Comparison of ENCODE assay signal across 10 mouse cellular contexts in genomic region chr11:88908557-88909211, GRCm38 (mm10). TPM values are rescaled to one million over a fixed set of nuclear protein-coding genes. Genes with fewer than 3 reads are reported as not detected.
DNase-seq lines count a peak whose midpoint lies in the region; ATAC-seq and TF ChIP-seq lines count a peak whose summit lies in the region.
"Had no signal": no experiment of that assay in that cellular context is flagged by ENCODE, and none has a peak within 500 bp of the region (broad histone marks: within the 10 kb centered on the region; RNA-seq: fewer than 3 reads in every experiment).

No protein-coding gene starts in this region.

- ATAC-seq in limb, embryonic 11.5 days (ENCODE audit: insufficient number of reproducible peaks, low FRiP score, low TSS enrichment, low read depth), result no peak
- ATAC-seq in neutrophil, adult 5-6 weeks (ENCODE audit: extremely low read depth, insufficient number of reproducible peaks, low FRiP score, poor library complexity, severe bottlenecking), result peak; percentile 78

- no peak overlapping the region for H3K9ac ChIP-seq in limb, embryonic 11.5 days (ENCODE audit: low read length)

- no peaks in the 10 kb centered on the region for H3K4me1 ChIP-seq in cortical plate, adult 2 months (ENCODE audit: control insufficient read depth, insufficient read depth, low read length)
- H3K4me1 ChIP-seq in limb, embryonic 11.5 days (ENCODE audit: control insufficient read depth, insufficient read depth, low read length), result no peaks in the 10 kb centered on the region

- no peak for TF ChIP-seq POLR2A in cortical plate, adult 2 months (IDR thresholded peaks at IDR 0.05; ENCODE audit: extremely low read depth, insufficient read depth, low read length)

- H3K4me3 ChIP-seq in cortical plate, adult 2 months (ENCODE audit: insufficient read depth, low read length), result no peak overlapping the region
- H3K4me3 ChIP-seq in limb, embryonic 11.5 days (ENCODE audit: low read depth, low read length), result no peak overlapping the region
- H3K4me3 ChIP-seq: erythroblast, embryonic 14.5 days; myocyte had no signal

- no peaks in the 10 kb centered on the region for H3K9me3 ChIP-seq in limb, embryonic 11.5 days (ENCODE audit: control insufficient read depth, low read length)

- H3K27me3 ChIP-seq in limb, embryonic 11.5 days (ENCODE audit: control insufficient read depth, insufficient read depth, low read length), result no peaks in the 10 kb centered on the region

- H3K27ac ChIP-seq in cortical plate, adult 2 months (ENCODE audit: insufficient read depth, low read length), result no peak overlapping the region
- no peak overlapping the region for H3K27ac ChIP-seq in limb, embryonic 11.5 days (replicated peaks; ENCODE audit: low read depth, low read length)

- TF ChIP-seq CTCF in cortical plate, adult 2 months (IDR thresholded peaks at IDR 0.05; ENCODE audit: extremely low read depth, insufficient read depth, low read length), result peak; percentile 64

- WGBS in limb, embryonic 11.5 days, result 97% methylated on average over 1 of the region's 1 CpGs

- no peak overlapping the region for H3K4me2 ChIP-seq in limb, embryonic 11.5 days (ENCODE audit: low read depth, severe bottlenecking)

- DNase-seq in left cerebral cortex, adult 18-20 months (ENCODE audit: low spot score in 2 of 2), result peak; percentile 40 to 53
- no peak for DNase-seq in left cerebral cortex, adult 8-10 months (ENCODE audit: low spot score in 2 of 2)
- peak; percentile 39 for DNase-seq in WW6 (ENCODE audit: low read depth, low spot score)
- DNase-seq in heart, postnatal 4 days, result peak; percentile 82
- DNase-seq in limb, embryonic 11.5 days (ENCODE audit: low spot score), result peak; percentile 56
- peak; percentile 71 for DNase-seq in thymus, postnatal 14 days

- H3K36me3 ChIP-seq in limb, embryonic 11.5 days (ENCODE audit: control insufficient read depth, insufficient read depth, low read length), result no peaks in the 10 kb centered on the region

RNA-seq across cellular contexts. Expression of gene Akap1, which starts 44.3 kb away (rescaled TPM):
- 10 to 100 TPM; 39.4 to 39.8 TPM for total RNA-seq in left cerebral cortex, adult 18-20 months (2021)
- total RNA-seq in left cerebral cortex, adult 8-10 months (2022), result 10 to 100 TPM; 41.6 to 46.5 (median 43.0) TPM
- 39.6 and 42.3 TPM in 2 replicates for polyA plus RNA-seq in cortical plate, adult 2 months (2012; rRNA removed)
- 100 to 1,000 TPM; 105 TPM for total RNA-seq in heart, postnatal 4 days (2021)
- polyA plus RNA-seq in limb, embryonic 11.5 days (2014; fragmentation: Nextera tagmentation; extraction: Ambion mirVana), result 9.8 and 11.3 TPM in 2 replicates
- total RNA-seq in neutrophil, adult 5-6 weeks (2017), result 0.74 TPM in 1 of 2 replicates, not detected in the other

RNA-seq across cellular contexts. Expression of gene Scpep1, which starts 46.6 kb away (rescaled TPM):
- total RNA-seq in left cerebral cortex, adult 18-20 months (2021), result 10 to 100 TPM; 19.2 to 20.4 TPM
- total RNA-seq in left cerebral cortex, adult 8-10 months (2022), result 10 to 100 TPM; 18.7 to 25.9 (median 22.0) TPM
- 16.1 and 16.8 TPM in 2 replicates for polyA plus RNA-seq in cortical plate, adult 2 months (2012; rRNA removed)
- 10 to 100 TPM; 38.7 to 39.6 TPM for total RNA-seq in heart, postnatal 4 days (2021)
- polyA plus RNA-seq in limb, embryonic 11.5 days (2014; fragmentation: Nextera tagmentation; extraction: Ambion mirVana), result 69.8 and 75.9 TPM in 2 replicates
- 31.9 and 40.1 TPM in 2 replicates for total RNA-seq in neutrophil, adult 5-6 weeks (2017)

RNA-seq across cellular contexts. Expression of gene Elobl, which starts 58.0 kb away (rescaled TPM):
- not detected for total RNA-seq in left cerebral cortex, adult 18-20 months (2021)
- total RNA-seq in left cerebral cortex, adult 8-10 months (2022), result not detected
- polyA plus RNA-seq in cortical plate, adult 2 months (2012; rRNA removed), result not detected in 2 replicates
- not detected for total RNA-seq in heart, postnatal 4 days (2021)
- polyA plus RNA-seq in limb, embryonic 11.5 days (2014; fragmentation: Nextera tagmentation; extraction: Ambion mirVana), result not detected in 2 replicates
- total RNA-seq in neutrophil, adult 5-6 weeks (2017), result not detected in 2 replicates
- polyA plus RNA-seq: erythroblast, embryonic 14.5 days had no signal

Comparison
In these comparisons a context has a peak if more than half of its experiments do, and no peak if none do; other contexts are left out.
1. DNase-seq: peak in left cerebral cortex, adult 18-20 months (2 of 2), WW6 (single experiment), heart, postnatal 4 days (single experiment), limb, embryonic 11.5 days (single experiment) and thymus, postnatal 14 days (single experiment); none in left cerebral cortex, adult 8-10 months (0 of 2).
2. RNA of gene Akap1, which starts 44.3 kb away (total RNA-seq): 105 TPM in heart, postnatal 4 days, 41.6 to 46.5 TPM in left cerebral cortex, adult 8-10 months and 39.4 to 39.8 TPM in left cerebral cortex, adult 18-20 months; 0.74 TPM in neutrophil, adult 5-6 weeks; every median in the first group is over 10 times any median in the second.